Mouse (Mus musculus): ENCODE results near the gene Arl9. TPM values are rescaled to one million over a fixed set of nuclear protein-coding genes. Genes with fewer than 3 reads are reported as not detected.

Arl9 gene
- polyA plus RNA-seq, 1 experiment = not detected

DNA sequence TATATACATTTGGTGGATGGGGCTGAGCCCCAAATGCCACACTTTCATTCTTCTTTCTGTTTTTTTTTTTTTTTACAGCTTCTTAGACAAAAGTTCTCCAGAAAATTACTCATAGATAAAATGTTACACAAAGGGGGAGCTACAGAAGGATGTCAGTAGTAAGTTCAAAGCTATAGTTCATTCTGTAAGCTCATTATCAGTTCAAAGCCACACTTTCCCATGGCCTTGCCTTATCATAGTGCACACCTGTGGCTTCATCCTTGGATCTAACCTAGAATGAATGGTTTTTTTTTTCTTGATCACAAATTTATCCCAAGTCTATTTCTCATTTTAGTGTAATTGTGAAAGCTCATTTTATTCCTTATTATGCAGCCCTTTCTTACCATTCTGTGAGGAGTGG is 35.5 kb downstream of the Arl9 start:
- Histone ChIP-seq H3K36me3 (ENCODE audit: control insufficient read depth, insufficient read depth, low read length) (no peaks in the 10 kb centered on the region), H3K27me3 (ENCODE audit: control insufficient read depth, insufficient read depth, low read length) (no peaks in the 10 kb centered on the region), H3K4me3 (ENCODE audit: control insufficient read depth, insufficient read depth, low read length) (no peak overlapping the region), H3K27ac (ENCODE audit: control insufficient read depth, insufficient read depth, low read length) (no peak overlapping the region), H3K4me1 (replicated peaks; ENCODE audit: control insufficient read depth, insufficient read depth, low read length) (no peaks in the 10 kb centered on the region)
- TF ChIP-seq CTCF (IDR thresholded peaks at IDR 0.05; ENCODE audit: borderline replicate concordance, control insufficient read depth, extremely low read depth, insufficient read depth, low read length, poor library complexity) (no peak), POLR2A (IDR thresholded peaks at IDR 0.05; ENCODE audit: control insufficient read depth, extremely low read depth, insufficient read depth, low read length, poor library complexity) (no peak)
- DNase-seq = no peak

GRCm38 (mm10) chr5:77044362-77044761 is 40.5 kb downstream of the Arl9 start:
- no peaks in the 10 kb centered on the region for H3K27me3 ChIP-seq (ENCODE audit: control insufficient read depth, insufficient read depth, low read length)
- H3K4me3 ChIP-seq (ENCODE audit: control insufficient read depth, insufficient read depth, low read length) = no peak overlapping the region
- WGBS = 20% methylated on average over 5 of the region's 5 CpGs

GRCm38 (mm10) chr5:77052616-77053015 is 48.8 kb downstream of the Arl9 start:
- TF ChIP-seq CTCF (IDR thresholded peaks at IDR 0.05; ENCODE audit: borderline replicate concordance, control insufficient read depth, extremely low read depth, insufficient read depth, low read length, poor library complexity) = no peak
- no peak for TF ChIP-seq POLR2A (IDR thresholded peaks at IDR 0.05; ENCODE audit: control insufficient read depth, extremely low read depth, insufficient read depth, low read length, poor library complexity)
- no peaks in the 10 kb centered on the region for H3K27me3 ChIP-seq (ENCODE audit: control insufficient read depth, insufficient read depth, low read length)
- 97% methylated on average over 5 of the region's 5 CpGs for whole genome bisulfite sequencing
- H3K4me1 ChIP-seq (replicated peaks; ENCODE audit: control insufficient read depth, insufficient read depth, low read length) = no peaks in the 10 kb centered on the region
- H3K36me3 ChIP-seq (ENCODE audit: control insufficient read depth, insufficient read depth, low read length) = no peaks in the 10 kb centered on the region
- no peak overlapping the region for H3K27ac ChIP-seq (ENCODE audit: control insufficient read depth, insufficient read depth, low read length)
- DNase-seq = no peak
- no peak overlapping the region for H3K4me3 ChIP-seq (ENCODE audit: control insufficient read depth, insufficient read depth, low read length)

More at GRCm38 (mm10) chr5:77044362-77044761, 40.5 kb downstream of the Arl9 start:
- no peak for DNase-seq
- TF ChIP-seq POLR2A (IDR thresholded peaks at IDR 0.05; ENCODE audit: control insufficient read depth, extremely low read depth, insufficient read depth, low read length, poor library complexity) (no peak), CTCF (IDR thresholded peaks at IDR 0.05; ENCODE audit: borderline replicate concordance, control insufficient read depth, extremely low read depth, insufficient read depth, low read length, poor library complexity) (no peak)
- no peak overlapping the region for H3K27ac ChIP-seq (ENCODE audit: control insufficient read depth, insufficient read depth, low read length)
- H3K36me3 ChIP-seq (ENCODE audit: control insufficient read depth, insufficient read depth, low read length) = no peaks in the 10 kb centered on the region
- H3K4me1 ChIP-seq (replicated peaks; ENCODE audit: control insufficient read depth, insufficient read depth, low read length) = no peaks in the 10 kb centered on the region

GRCm38 (mm10) chr5:77056881-77057440 is 53.1 kb downstream of the Arl9 start:
- Histone ChIP-seq H3K36me3 (ENCODE audit: control insufficient read depth, insufficient read depth, low read length) (no peaks in the 10 kb centered on the region), H3K4me1 (replicated peaks; ENCODE audit: control insufficient read depth, insufficient read depth, low read length) (no peaks in the 10 kb centered on the region), H3K27me3 (ENCODE audit: control insufficient read depth, insufficient read depth, low read length) (no peaks in the 10 kb centered on the region), H3K4me3 (ENCODE audit: control insufficient read depth, insufficient read depth, low read length) (no peak overlapping the region), H3K27ac (ENCODE audit: control insufficient read depth, insufficient read depth, low read length) (no peak overlapping the region)
- WGBS = 90% methylated on average over 12 of the region's 12 CpGs
- TF ChIP-seq POLR2A (IDR thresholded peaks at IDR 0.05; ENCODE audit: control insufficient read depth, extremely low read depth, insufficient read depth, low read length, poor library complexity) (no peak), CTCF (IDR thresholded peaks at IDR 0.05; ENCODE audit: borderline replicate concordance, control insufficient read depth, extremely low read depth, insufficient read depth, low read length, poor library complexity) (no peak)
- no peak for DNase-seq

Other genes starting within 250 kb of the Arl9 start
- 10.7 and 12.1 TPM in 2 replicates for gene Aasdh, start 98.5 kb upstream of the Arl9 start, polyA plus RNA-seq (2012; rRNA removed)
- 70.4 and 75.9 TPM in 2 replicates for gene Paics, start 52.7 kb upstream of the Arl9 start, polyA plus RNA-seq (2012; rRNA removed)
- 11.1 and 13.3 TPM in 2 replicates for gene Ppat, start 52.5 kb upstream of the Arl9 start, polyA plus RNA-seq (2012; rRNA removed)
- 30.4 and 36.2 TPM in 2 replicates for gene Srp72, start 29.4 kb upstream of the Arl9 start, polyA plus RNA-seq (2012; rRNA removed)
- gene Thegl, start 12.0 kb downstream of the Arl9 start, polyA plus RNA-seq (2012; rRNA removed) = not detected in 2 replicates
- 8.1 and 26.1 TPM in 2 replicates for gene Hopx, start 111.1 kb downstream of the Arl9 start, polyA plus RNA-seq (2012; rRNA removed)
- gene Spink2, start 207.4 kb downstream of the Arl9 start, polyA plus RNA-seq (2012; rRNA removed) = 0.33 and 1.3 TPM in 2 replicates

Measured in thymus, adult 2 months (tissue).